In the genomic region with DNA sequence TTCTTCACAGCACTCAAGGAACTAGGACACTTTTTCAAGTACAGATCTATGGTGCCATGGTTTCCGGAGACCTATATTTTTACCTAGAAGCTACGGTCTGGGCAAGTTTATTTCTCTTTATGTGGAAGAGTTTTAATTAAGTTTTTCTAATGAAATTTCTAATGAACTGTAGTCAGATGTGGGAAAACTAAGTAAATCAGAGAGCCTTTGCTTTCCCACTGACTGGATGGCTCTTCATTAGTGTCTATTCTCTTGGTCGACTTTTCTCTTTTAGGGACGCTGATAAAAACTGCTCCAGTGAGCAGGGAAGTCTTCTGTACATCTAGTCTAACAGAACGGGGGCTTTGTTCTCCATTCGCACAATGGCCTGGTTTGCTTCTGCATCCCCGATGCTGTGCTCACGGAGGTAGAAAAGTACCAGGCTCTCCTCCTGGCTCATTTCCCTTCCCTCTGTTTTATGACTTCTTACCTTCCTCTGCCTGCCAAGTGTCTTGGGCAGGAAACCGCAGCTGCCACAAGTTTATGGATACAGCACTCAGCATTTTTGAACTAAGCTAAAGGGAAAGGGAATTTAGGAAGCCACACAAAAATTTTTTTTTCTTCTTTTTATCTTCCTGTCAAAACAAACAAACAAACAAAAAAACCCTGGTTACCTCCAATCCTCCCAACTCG, we compare ENCODE assay signal across 16 mouse cellular contexts.
DNase-seq lines count a peak whose midpoint lies in the region; ATAC-seq and TF ChIP-seq lines count a peak whose summit lies in the region.
"Had no signal": no experiment of that assay in that cellular context is flagged by ENCODE, and none has a peak within 500 bp of the region (broad histone marks: within the 10 kb centered on the region; RNA-seq: fewer than 3 reads in every experiment).

No protein-coding gene starts in this region.

- no peak overlapping the region for H3K4me3 ChIP-seq in embryonic facial prominence, embryonic 14.5 days (ENCODE audit: low read depth, low read length)
- H3K4me3 ChIP-seq in embryonic facial prominence, embryonic 10.5 days: no peak overlapping the region
- no peak overlapping the region for H3K4me3 ChIP-seq in neural tube, embryonic 13.5 days
- H3K4me3 ChIP-seq in intestine, embryonic 15.5 days (replicated peaks): no peak overlapping the region
- H3K4me3 ChIP-seq in lung, adult 2 months (replicated peaks; ENCODE audit: extremely low read depth, low read depth, low read length): no peak overlapping the region
- H3K4me3 ChIP-seq: embryonic facial prominence, embryonic 15.5 days; stomach, embryonic 15.5 days had no signal

- no peak overlapping the region for H3K4me2 ChIP-seq in embryonic facial prominence, embryonic 14.5 days (ENCODE audit: low read depth, low read length)
- peak overlapping the region; percentile 8; the same call in 1 of the 2 replicates for H3K4me2 ChIP-seq in neural tube, embryonic 13.5 days
- H3K4me2 ChIP-seq in intestine, embryonic 15.5 days (replicated peaks): no peak overlapping the region
- H3K4me2 ChIP-seq: embryonic facial prominence, embryonic 15.5 days; stomach, embryonic 15.5 days had no signal

- intact Hi-C loops in left cerebral cortex, postnatal 4 days (cut with DNase I): no loop called here

- H3K27ac ChIP-seq in embryonic facial prominence, embryonic 14.5 days (replicated peaks; ENCODE audit: low read depth, low read length): no peak overlapping the region
- no peak overlapping the region for H3K27ac ChIP-seq in embryonic facial prominence, embryonic 10.5 days (replicated peaks)
- H3K27ac ChIP-seq in neural tube, embryonic 13.5 days (replicated peaks): no peak overlapping the region
- no peak overlapping the region for H3K27ac ChIP-seq in intestine, embryonic 15.5 days
- H3K27ac ChIP-seq: embryonic facial prominence, embryonic 15.5 days; stomach, embryonic 15.5 days had no signal

- H3K27me3 ChIP-seq in embryonic facial prominence, embryonic 14.5 days (replicated peaks; ENCODE audit: control insufficient read depth, insufficient read depth, low read length): no peaks in the 10 kb centered on the region
- H3K27me3 ChIP-seq in embryonic facial prominence, embryonic 10.5 days (replicated peaks; ENCODE audit: low read depth, poor library complexity, severe bottlenecking): peaks cover 5% of the 10 kb centered on the region
- H3K27me3 ChIP-seq in neural tube, embryonic 13.5 days: no peaks in the 10 kb centered on the region
- H3K27me3 ChIP-seq in intestine, embryonic 15.5 days (replicated peaks): no peaks in the 10 kb centered on the region
- H3K27me3 ChIP-seq: embryonic facial prominence, embryonic 15.5 days; stomach, embryonic 15.5 days had no signal

- no peak overlapping the region for H3K9ac ChIP-seq in embryonic facial prominence, embryonic 14.5 days (ENCODE audit: low read depth, low read length)
- H3K9ac ChIP-seq in neural tube, embryonic 13.5 days: no peak overlapping the region
- H3K9ac ChIP-seq in intestine, embryonic 15.5 days: no peak overlapping the region
- H3K9ac ChIP-seq: embryonic facial prominence, embryonic 15.5 days; stomach, embryonic 15.5 days had no signal

- peak; percentile 37 for DNase-seq in embryonic facial prominence, embryonic 14.5 days (ENCODE audit: low spot score)
- DNase-seq in embryonic facial prominence, embryonic 10.5 days (ENCODE audit: low spot score): no peak
- peak; percentile 1 for DNase-seq in left cerebral cortex, postnatal 4 days
- no peak for DNase-seq in left cerebral cortex, adult 8-10 months (ENCODE audit: low spot score in 2 of 2)
- peak; percentile 35 for DNase-seq in forelimb bud, embryonic 11.5 days (ENCODE audit: low read depth, low spot score)
- DNase-seq in lung, adult 2 months: no peak
- DNase-seq: adrenal gland, adult 8-10 months; cerebellum, postnatal 14 days; heart, adult 18-20 months; kidney, postnatal 25 days; lung, adult 18-20 months had no signal

- no peak for TF ChIP-seq CTCF in lung, adult 2 months (IDR thresholded peaks at IDR 0.05; ENCODE audit: insufficient read depth, low read length)

- no peaks in the 10 kb centered on the region for H3K36me3 ChIP-seq in embryonic facial prominence, embryonic 14.5 days (ENCODE audit: control insufficient read depth, insufficient read depth, low read length)
- H3K36me3 ChIP-seq in embryonic facial prominence, embryonic 10.5 days (replicated peaks): no peaks in the 10 kb centered on the region
- H3K36me3 ChIP-seq in neural tube, embryonic 13.5 days: no peaks in the 10 kb centered on the region
- no peaks in the 10 kb centered on the region for H3K36me3 ChIP-seq in intestine, embryonic 15.5 days
- H3K36me3 ChIP-seq: embryonic facial prominence, embryonic 15.5 days; stomach, embryonic 15.5 days had no signal

- no peaks in the 10 kb centered on the region for H3K4me1 ChIP-seq in embryonic facial prominence, embryonic 14.5 days (ENCODE audit: control insufficient read depth, insufficient read depth, low read length)
- peaks cover 9% of the 10 kb centered on the region for H3K4me1 ChIP-seq in embryonic facial prominence, embryonic 10.5 days
- peaks cover 10% of the 10 kb centered on the region for H3K4me1 ChIP-seq in neural tube, embryonic 13.5 days (replicated peaks)
- H3K4me1 ChIP-seq in intestine, embryonic 15.5 days (replicated peaks): no peaks in the 10 kb centered on the region
- no peaks in the 10 kb centered on the region for H3K4me1 ChIP-seq in lung, adult 2 months (ENCODE audit: control insufficient read depth, insufficient read depth, low read length)
- H3K4me1 ChIP-seq: embryonic facial prominence, embryonic 15.5 days; stomach, embryonic 15.5 days had no signal

- H3K9me3 ChIP-seq in embryonic facial prominence, embryonic 14.5 days (ENCODE audit: control insufficient read depth, low read length): no peaks in the 10 kb centered on the region
- no peaks in the 10 kb centered on the region for H3K9me3 ChIP-seq in embryonic facial prominence, embryonic 10.5 days
- no peaks in the 10 kb centered on the region for H3K9me3 ChIP-seq in neural tube, embryonic 13.5 days
- no peaks in the 10 kb centered on the region for H3K9me3 ChIP-seq in intestine, embryonic 15.5 days
- H3K9me3 ChIP-seq: embryonic facial prominence, embryonic 15.5 days; stomach, embryonic 15.5 days had no signal

- TF ChIP-seq POLR2A in lung, adult 2 months (IDR thresholded peaks at IDR 0.05; ENCODE audit: borderline replicate concordance, extremely low read depth, low read depth, low read length): no peak

- ATAC-seq in embryonic facial prominence, embryonic 14.5 days (ENCODE audit: low read depth): no peak
- ATAC-seq in neural tube, embryonic 13.5 days (ENCODE audit: low read depth): no peak
- no peak for ATAC-seq in intestine, embryonic 15.5 days
- ATAC-seq: intestine, embryonic 16.5 days had no signal

- 25% methylated on average over 10 of the region's 10 CpGs for WGBS in embryonic facial prominence, embryonic 14.5 days
- WGBS in embryonic facial prominence, embryonic 10.5 days: 24% methylated on average over 10 of the region's 10 CpGs
- WGBS in neural tube, embryonic 13.5 days: 19% methylated on average over 10 of the region's 10 CpGs
- WGBS in intestine, embryonic 15.5 days: 31% methylated on average over 10 of the region's 10 CpGs
- 38% methylated on average over 10 of the region's 10 CpGs for WGBS in lung, adult 2 months

Comparison
In these comparisons a context has a peak if more than half of its experiments do, and no peak if none do; other contexts are left out.
1. DNase-seq: peak in embryonic facial prominence, embryonic 14.5 days (single experiment), left cerebral cortex, postnatal 4 days (single experiment) and forelimb bud, embryonic 11.5 days (single experiment); none in embryonic facial prominence, embryonic 10.5 days (single experiment), left cerebral cortex, adult 8-10 months (0 of 2) and lung, adult 2 months (single experiment).